Mouse (Mus musculus): ENCODE data around the gene Tspan31. TPM values are rescaled to one million over a fixed set of nuclear protein-coding genes. Genes with fewer than 3 reads are reported as not detected.

Tspan31 gene
- total and polyA plus RNA-seq, 3 experiments: 79.9 to 148 (median 85.9) TPM

DNA sequence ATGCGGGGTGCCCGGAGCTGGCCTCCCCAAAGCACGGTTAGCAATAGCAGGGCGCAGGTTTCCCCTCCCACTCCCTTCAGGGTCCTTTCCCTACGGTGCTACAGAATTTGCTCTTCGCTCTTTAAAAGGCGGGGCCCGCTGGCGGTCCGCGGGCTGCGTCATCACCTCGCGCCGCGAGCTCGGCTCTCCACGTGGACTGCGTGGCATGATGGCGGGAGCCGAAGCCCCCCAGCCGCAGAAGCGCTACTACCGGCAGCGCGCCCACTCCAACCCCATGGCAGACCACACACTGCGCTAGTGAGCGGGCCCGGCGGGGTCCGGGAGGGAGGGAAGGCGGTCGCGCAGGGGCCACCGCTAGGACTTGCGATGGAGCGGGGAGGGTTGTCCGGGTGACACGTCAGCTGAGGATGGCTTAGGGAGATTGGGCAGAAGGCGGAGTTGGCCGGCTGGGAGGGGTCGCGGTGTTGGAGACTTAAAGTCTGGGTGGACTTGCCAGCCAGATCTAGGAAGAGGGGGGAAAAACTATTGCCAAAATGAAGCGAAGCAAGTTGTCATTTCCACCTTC is 28.2 kb downstream of the Tspan31 start (continued):
- TF ChIP-seq MAZ (IDR thresholded peaks at IDR 0.05; ENCODE audit: low read depth, low read length): no peak; the same call in 1 of the 2 replicates
- TF ChIP-seq KAT2A (IDR thresholded peaks at IDR 0.05; ENCODE audit: insufficient replicate concordance, low read length): peak; percentile 55; the same call in 1 of the 2 replicates
- no peak; the same call in 1 of the 2 replicates for TF ChIP-seq GABPA (IDR thresholded peaks at IDR 0.05; ENCODE audit: insufficient replicate concordance, low read depth, low read length)
- no peak for TF ChIP-seq RAD21 (IDR thresholded peaks at IDR 0.05; ENCODE audit: low read depth, low read length)

- Histone ChIP-seq H3K27ac (ENCODE audit: insufficient read depth, low read depth) (peak within 1 kb of the TSS; percentile 63), H3K4me1 (ENCODE audit: control insufficient read depth in 1 of 2, insufficient read depth in 2 of 2) (peaks cover 14 to 34% of the 10 kb centered on the region in 2 experiments), H3K36me3 (replicated peaks in 1 of 2; ENCODE audit: control insufficient read depth in 1 of 2, insufficient read depth in 1 of 2, low read length in 1 of 2) (peaks cover 16 to 47% of the 10 kb centered on the region in 2 experiments), H3K9ac (ENCODE audit: insufficient read depth, low read depth) (peak within 1 kb of the TSS; percentile 45), H3K9me3 (replicated peaks; ENCODE audit: low read length) (no peaks in the 10 kb centered on the region), H3K4me3 (replicated peaks in 1 of 3; ENCODE audit: low read depth in 2 of 3, low read length in 2 of 3, poor library complexity in 1 of 3) (peak within 1 kb of the TSS; percentile 74 to 97 (median 91)), H3K4me2 (ENCODE audit: insufficient read depth, low read depth, poor library complexity, severe bottlenecking) (peak within 1 kb of the TSS; percentile 94), H3K79me2 (replicated peaks; ENCODE audit: control insufficient read depth, extremely low read depth, insufficient read depth, poor library complexity, severe bottlenecking) (peaks cover 5% of the 10 kb centered on the region; the same call in 1 of the 2 replicates), H3K27me3 (replicated peaks) (no peaks in the 10 kb centered on the region)
- TF ChIP-seq SMC3 (IDR thresholded peaks at IDR 0.05; ENCODE audit: low read depth, low read length) (no peak), ZKSCAN1 (IDR thresholded peaks at IDR 0.05; ENCODE audit: borderline replicate concordance, low read depth, low read length) (no peak), CHD2 (IDR thresholded peaks at IDR 0.05; ENCODE audit: low read length) (no peak), TBP (conservative IDR thresholded peaks at IDR 0.05; ENCODE audit: low read depth, low read length) (no peak), BHLHE40 (IDR thresholded peaks at IDR 0.05; ENCODE audit: low read depth, low read length) (0 out of 2 replicates have a peak, but pooled peaks have one; percentile 26), POLR2A (IDR thresholded peaks at IDR 0.05; ENCODE audit: low read depth, low read length) (no peak), SIN3A (IDR thresholded peaks at IDR 0.05; ENCODE audit: low read length) (peak; percentile 2; the same call in 1 of the 2 replicates), ZC3H11A (IDR thresholded peaks at IDR 0.05; ENCODE audit: low read depth, low read length) (no peak)
- dilution Hi-C loops (cut with MboI; ENCODE audit: extremely low pct_ligation_motif_present, extremely low pct_unique_long_range_greater_than_20kb, low sequenced_read_pairs): no loop called here
- in situ Hi-C loops (cut with MboI; ENCODE audit: low pct_ligation_motif_present, low pct_unique_long_range_greater_than_20kb, low sequenced_read_pairs): no loop called here
- DNase-seq (ENCODE audit: extremely low read depth): no peak
Observed at GRCm38 (mm10) chr10:127041274-127041766, 28.7 kb downstream of the Tspan31 start, which contains the start of the genes Mettl1 and Eef1akmt3. Mettl1 (plus strand) TSS chr10:127041414. Eef1akmt3 (minus strand) TSS chr10:127041513.

DNA sequence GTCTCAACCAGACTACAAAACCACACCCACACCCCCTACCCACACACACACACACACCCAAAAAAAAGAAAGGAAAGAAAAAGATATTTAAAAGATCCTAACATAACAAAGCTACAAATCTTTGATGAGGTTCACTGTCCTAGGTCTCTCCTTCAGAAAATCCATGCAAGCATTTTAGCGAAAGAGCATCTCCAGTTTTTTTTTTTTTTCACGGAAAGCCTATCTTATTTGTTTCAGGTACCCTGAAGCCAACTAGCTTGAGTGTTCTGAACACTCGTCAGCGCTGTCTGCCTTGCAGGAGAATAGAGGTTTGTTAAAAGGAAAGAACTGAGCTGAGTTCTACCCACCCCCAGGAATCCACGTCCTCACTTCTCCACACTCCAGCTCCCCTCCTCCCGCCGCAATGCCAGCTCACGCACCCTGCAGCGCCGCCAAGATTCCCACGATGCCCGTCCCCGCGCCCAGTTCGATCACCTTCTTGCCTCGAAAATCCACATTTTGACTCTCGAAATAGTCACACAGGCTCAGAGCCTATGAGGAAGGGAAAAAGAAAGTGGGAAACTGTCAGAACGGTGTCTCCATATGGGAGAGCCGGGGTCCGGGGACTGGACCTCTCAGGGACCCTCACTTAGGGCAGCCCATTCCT is 29.4 kb downstream of the Tspan31 start:
- peaks cover 14 to 34% of the 10 kb centered on the region in 2 experiments for H3K4me1 ChIP-seq (ENCODE audit: control insufficient read depth in 1 of 2, insufficient read depth in 2 of 2)
- no peak for TF ChIP-seq ZMIZ1 (IDR thresholded peaks at IDR 0.05; ENCODE audit: low read depth, low read length)
- TF ChIP-seq ZNF384 (IDR thresholded peaks at IDR 0.05; ENCODE audit: low read depth, low read length): peak; percentile 49
- dilution Hi-C loops (cut with MboI; ENCODE audit: extremely low pct_ligation_motif_present, extremely low pct_unique_long_range_greater_than_20kb, low sequenced_read_pairs): no loop called here
- peak overlapping the region; percentile 45 for H3K9ac ChIP-seq (ENCODE audit: insufficient read depth, low read depth)
- peaks cover 13 to 46% of the 10 kb centered on the region in 2 experiments for H3K36me3 ChIP-seq (replicated peaks in 1 of 2; ENCODE audit: control insufficient read depth in 1 of 2, insufficient read depth in 1 of 2, low read length in 1 of 2)
- in situ Hi-C loops (cut with MboI; ENCODE audit: low pct_ligation_motif_present, low pct_unique_long_range_greater_than_20kb, low sequenced_read_pairs): no loop called here
- peak overlapping the region; percentile 38 for H3K4me2 ChIP-seq (ENCODE audit: insufficient read depth, low read depth, poor library complexity, severe bottlenecking)
- no peak overlapping the region for H3K27ac ChIP-seq (ENCODE audit: insufficient read depth, low read depth)
- peak overlapping the region; percentile 74 to 97 (median 91) for H3K4me3 ChIP-seq (replicated peaks in 1 of 3; ENCODE audit: low read depth in 2 of 3, low read length in 2 of 3, poor library complexity in 1 of 3)
- H3K9me3 ChIP-seq (replicated peaks; ENCODE audit: low read length): no peaks in the 10 kb centered on the region
- no peaks in the 10 kb centered on the region for H3K27me3 ChIP-seq (replicated peaks)
- H3K79me2 ChIP-seq (replicated peaks; ENCODE audit: control insufficient read depth, extremely low read depth, insufficient read depth, poor library complexity, severe bottlenecking): peaks cover 5% of the 10 kb centered on the region; the same call in 1 of the 2 replicates
- no peak for DNase-seq (ENCODE audit: extremely low read depth)

All from CH12.LX (cell line).